ENCODE assay signal across 16 mouse cellular contexts in the genomic region with DNA sequence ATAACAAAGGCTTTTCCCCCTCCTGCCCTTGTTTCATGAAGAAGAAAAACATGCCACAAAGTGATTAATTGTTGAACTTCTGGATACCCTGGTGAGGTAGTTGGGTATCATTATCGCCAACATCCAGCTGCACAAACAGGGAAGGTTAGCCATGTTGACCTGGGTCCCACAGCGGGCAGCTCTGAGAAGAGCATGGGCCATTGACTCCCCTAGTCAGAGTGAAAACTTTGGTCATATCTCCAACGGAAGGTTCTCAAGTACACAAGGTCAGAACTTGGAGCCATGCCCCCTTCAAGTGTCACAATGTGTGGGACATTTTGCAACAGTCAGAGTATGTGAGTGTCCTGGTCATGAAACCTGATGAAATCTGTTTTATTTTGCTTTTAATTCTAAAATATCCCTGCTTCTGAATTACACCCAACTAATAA.
DNase-seq lines count a peak whose midpoint lies in the region; ATAC-seq and TF ChIP-seq lines count a peak whose summit lies in the region.
"Had no signal": no experiment of that assay in that cellular context is flagged by ENCODE, and none has a peak within 500 bp of the region (broad histone marks: within the 10 kb centered on the region; RNA-seq: fewer than 3 reads in every experiment).

No protein-coding gene starts in this region.

- TF ChIP-seq POLR2A in liver, adult 2 months (IDR thresholded peaks at IDR 0.05; ENCODE audit: extremely low read depth, insufficient read depth, low read length) = no peak
- no peak for TF ChIP-seq POLR2A in brain, embryonic 14.5 days (IDR thresholded peaks at IDR 0.05; ENCODE audit: borderline replicate concordance, extremely low read depth, insufficient read depth, insufficient read length, poor library complexity, severe bottlenecking)

- 74% methylated on average over 3 of the region's 3 CpGs for WGBS in heart, embryonic 10.5 days
- 61% methylated on average over 3 of the region's 3 CpGs for WGBS in liver, adult 2 months
- 58% methylated on average over 3 of the region's 3 CpGs for WGBS in embryonic facial prominence, embryonic 11.5 days

- ATAC-seq in embryonic facial prominence, embryonic 11.5 days (replicated peaks; ENCODE audit: insufficient number of reproducible peaks, low FRiP score, low TSS enrichment, low read depth) = no peak
- ATAC-seq in megakaryocyte progenitor cell, adult 5-6 weeks (replicated peaks; ENCODE audit: poor library complexity) = no peak
- ATAC-seq: intestine, embryonic 16.5 days had no signal

- H3K4me2 ChIP-seq in embryonic facial prominence, embryonic 11.5 days (ENCODE audit: low read depth, low read length) = no peak overlapping the region
- H3K4me2 ChIP-seq: embryonic facial prominence, embryonic 13.5 days; hindbrain, embryonic 14.5 days; liver, embryonic 11.5 days had no signal

- H3K79me2 ChIP-seq in liver, adult 2 months (ENCODE audit: control insufficient read depth, insufficient read depth, low read length) = no peaks in the 10 kb centered on the region

- no peaks in the 10 kb centered on the region for H3K27me3 ChIP-seq in heart, embryonic 10.5 days (ENCODE audit: insufficient read depth, poor library complexity, severe bottlenecking)
- no peaks in the 10 kb centered on the region for H3K27me3 ChIP-seq in liver, adult 2 months (ENCODE audit: control insufficient read depth, insufficient read depth, low read length)
- H3K27me3 ChIP-seq in embryonic facial prominence, embryonic 11.5 days (ENCODE audit: control insufficient read depth, insufficient read depth, low read length) = no peaks in the 10 kb centered on the region
- H3K27me3 ChIP-seq: embryonic facial prominence, embryonic 13.5 days had no signal

- peak; percentile 89 for DNase-seq in heart, adult 11 months
- no peak for DNase-seq in heart, embryonic 10.5 days (ENCODE audit: low spot score)
- peak; percentile 39 for DNase-seq in liver, adult 2 months (ENCODE audit: extremely low read depth, low read depth, low spot score)
- no peak for DNase-seq in liver
- DNase-seq in brain, embryonic 14.5 days (ENCODE audit: low read depth) = peak; percentile 2
- DNase-seq in embryonic facial prominence, embryonic 11.5 days (ENCODE audit: low spot score) = peak; percentile 20
- DNase-seq: B cell, adult 2 months; cerebellum, postnatal 10 days; gastrocnemius, postnatal 10 days; lung, adult 2 months; thymus, adult 18-20 months had no signal

- H3K27ac ChIP-seq in heart, embryonic 10.5 days = no peak overlapping the region
- no peak overlapping the region for H3K27ac ChIP-seq in liver, adult 2 months (replicated peaks; ENCODE audit: insufficient read depth, low read depth, low read length)
- H3K27ac ChIP-seq in embryonic facial prominence, embryonic 11.5 days (replicated peaks; ENCODE audit: low read depth, low read length) = no peak overlapping the region
- H3K27ac ChIP-seq: embryonic facial prominence, embryonic 13.5 days; hindbrain, embryonic 14.5 days had no signal

- H3K36me3 ChIP-seq in heart, embryonic 10.5 days = no peaks in the 10 kb centered on the region
- H3K36me3 ChIP-seq in liver, adult 2 months (ENCODE audit: control insufficient read depth, insufficient read depth, low read length) = no peaks in the 10 kb centered on the region
- H3K36me3 ChIP-seq in embryonic facial prominence, embryonic 11.5 days (replicated peaks; ENCODE audit: control insufficient read depth, insufficient read depth, low read depth, low read length) = no peaks in the 10 kb centered on the region
- H3K36me3 ChIP-seq: embryonic facial prominence, embryonic 13.5 days had no signal

- no peak overlapping the region for H3K4me3 ChIP-seq in heart, embryonic 10.5 days
- H3K4me3 ChIP-seq in liver, adult 2 months (ENCODE audit: insufficient read depth, low read depth, low read length) = no peak overlapping the region
- H3K4me3 ChIP-seq in embryonic facial prominence, embryonic 11.5 days (ENCODE audit: low read depth, low read length) = no peak overlapping the region
- H3K4me3 ChIP-seq: embryonic facial prominence, embryonic 13.5 days had no signal

- H3K9ac ChIP-seq in liver, adult 2 months (ENCODE audit: low read depth, low read length) = no peak overlapping the region
- H3K9ac ChIP-seq in embryonic facial prominence, embryonic 11.5 days (replicated peaks; ENCODE audit: low read length) = no peak overlapping the region
- H3K9ac ChIP-seq: embryonic facial prominence, embryonic 13.5 days; hindbrain, embryonic 14.5 days had no signal

- H3K4me1 ChIP-seq in heart, embryonic 10.5 days = no peaks in the 10 kb centered on the region
- no peaks in the 10 kb centered on the region for H3K4me1 ChIP-seq in liver, adult 2 months (ENCODE audit: control insufficient read depth, insufficient read depth, low read length)
- no peaks in the 10 kb centered on the region for H3K4me1 ChIP-seq in embryonic facial prominence, embryonic 11.5 days (ENCODE audit: control insufficient read depth, insufficient read depth, low read length)
- H3K4me1 ChIP-seq: embryonic facial prominence, embryonic 13.5 days had no signal

- TF ChIP-seq CTCF in liver, adult 2 months (IDR thresholded peaks at IDR 0.05; ENCODE audit: low read depth, low read length) = no peak
- no peak for TF ChIP-seq CTCF in brain, embryonic 14.5 days (IDR thresholded peaks at IDR 0.05; ENCODE audit: borderline replicate concordance, extremely low read depth, insufficient read depth, insufficient read length)

- H3K9me3 ChIP-seq in heart, embryonic 10.5 days = no peaks in the 10 kb centered on the region
- no peaks in the 10 kb centered on the region for H3K9me3 ChIP-seq in embryonic facial prominence, embryonic 11.5 days (replicated peaks; ENCODE audit: control insufficient read depth, low read length)

Comparison
In these comparisons a context has a peak if more than half of its experiments do, and no peak if none do; other contexts are left out.
1. DNase-seq: peak in heart, adult 11 months (single experiment), liver, adult 2 months (single experiment), brain, embryonic 14.5 days (single experiment) and embryonic facial prominence, embryonic 11.5 days (single experiment); none in heart, embryonic 10.5 days (single experiment) and liver (single experiment).